Mouse (Mus musculus) intestine, embryonic 14.5 days (tissue): ENCODE data around the gene Nos1ap. TPM values are rescaled to one million over a fixed set of nuclear protein-coding genes. Genes with fewer than 3 reads are reported as not detected.

Source experiments
- ATAC-seq: fragments of 200-750 bp; cut with Nextera tagmentation; replicated peaks from 2 replicates; pipeline ENCODE4 v1.8.0; 2017; ENCODE audit warnings: low read depth, moderate number of reproducible peaks, moderate TSS enrichment, moderate library complexity; ENCODE audit not compliant: low FRiP score, low TSS enrichment
- DNase-seq: peaks from one replicate; pipeline ENCODE4 v3.0.0-alpha.2; 2018; ENCODE audit warnings: low spot score
- H3K27ac ChIP-seq: fragments of 300-500 bp; sonication (generic); 2 replicates; pipeline ENCODE4 v1.5.1; 2014; ENCODE audit warnings: low read depth, mild to moderate bottlenecking, control low read depth
- H3K27me3 ChIP-seq: fragments of 300-500 bp; sonication (generic); replicated peaks from 2 replicates; pipeline ENCODE4 v1.6.1; 2014; ENCODE audit warnings: low read length, control low read depth; ENCODE audit not compliant: control insufficient read depth, insufficient read depth
- H3K36me3 ChIP-seq: fragments of 300-500 bp; sonication (generic); 2 replicates; pipeline ENCODE4 v1.6.1; 2014; ENCODE audit warnings: low read length, control low read depth; ENCODE audit not compliant: control insufficient read depth, insufficient read depth
- H3K4me1 ChIP-seq: fragments of 300-500 bp; sonication (generic); replicated peaks from 2 replicates; pipeline ENCODE4 v1.6.1; 2014; ENCODE audit warnings: low read length, control low read depth, mixed read lengths; ENCODE audit not compliant: control insufficient read depth, insufficient read depth
- H3K4me2 ChIP-seq: fragments of 300-500 bp; sonication (generic); 2 replicates; pipeline ENCODE4 v1.6.1; 2014; ENCODE audit warnings: low read length
- H3K4me3 ChIP-seq: fragments of 300-500 bp; sonication (generic); 2 replicates; pipeline ENCODE4 v1.5.1; 2014; ENCODE audit warnings: low read depth, low read length, control low read depth, mixed read lengths
- H3K9ac ChIP-seq: fragments of 300-500 bp; sonication (generic); 2 replicates; pipeline ENCODE4 v1.6.1; 2014; ENCODE audit warnings: mild to moderate bottlenecking, low read length
- H3K9me3 ChIP-seq: fragments of 300-500 bp; sonication (generic); 2 replicates; pipeline ENCODE4 v1.6.1; 2016; ENCODE audit warnings: low read length, control low read depth; ENCODE audit not compliant: control insufficient read depth
- WGBS: fragments of 180-500 bp; shearing (Covaris S2); extraction: QIAGEN DNeasy Blood & Tissue Kit; methylation state at CpG from one replicate; pipeline ENCODE4 v1.1.7; 2014; 5-methylcytosine and 5-hydroxymethylcytosine counted together
- polyA plus RNA-seq: library from polyadenylated mRNA; unstranded; fragments of >200 nt; fragmentation: Nextera tagmentation; extraction: Ambion mirVana; gene quantifications from 2 replicates; pipeline ENCODE4 v1.2.1, GENCODE M21; 2014

The Nos1ap gene
- polyA plus RNA-seq, 1 experiment from 2014 or later, result 12.1 TPM

DNA sequence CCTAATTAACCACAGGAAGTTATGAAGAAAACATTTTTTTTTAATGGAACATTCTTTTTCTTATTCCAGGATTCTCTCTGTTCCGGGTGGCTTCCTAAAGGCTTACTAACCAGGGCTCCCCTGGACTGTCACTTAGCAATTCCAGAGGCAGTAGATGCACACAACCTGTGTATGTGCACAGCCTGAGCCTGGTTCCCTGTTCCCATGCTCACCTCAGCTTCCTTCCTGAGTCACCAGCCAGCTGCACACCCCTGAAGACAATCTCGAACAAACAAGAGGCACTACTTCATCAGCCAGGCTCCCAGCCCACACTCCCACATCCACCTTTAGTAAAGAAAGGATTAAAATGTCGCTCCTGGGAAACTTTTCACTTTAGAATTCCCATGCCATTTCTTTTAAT is 144.2 kb downstream of the Nos1ap start:
- Histone ChIP-seq H3K27me3 (no peaks in the 10 kb centered on the region), H3K4me2 (no peak overlapping the region), H3K27ac (no peak overlapping the region), H3K36me3 (no peaks in the 10 kb centered on the region), H3K4me3 (no peak overlapping the region), H3K4me1 (0 out of 2 replicates have a peak, but pooled peaks cover 9% of the 10 kb centered on the region), H3K9me3 (no peaks in the 10 kb centered on the region), H3K9ac (no peak overlapping the region)
- DNase-seq, result no peak
- ATAC-seq, result no peak
- 58% methylated on average over 3 of the region's 3 CpGs for WGBS

DNA sequence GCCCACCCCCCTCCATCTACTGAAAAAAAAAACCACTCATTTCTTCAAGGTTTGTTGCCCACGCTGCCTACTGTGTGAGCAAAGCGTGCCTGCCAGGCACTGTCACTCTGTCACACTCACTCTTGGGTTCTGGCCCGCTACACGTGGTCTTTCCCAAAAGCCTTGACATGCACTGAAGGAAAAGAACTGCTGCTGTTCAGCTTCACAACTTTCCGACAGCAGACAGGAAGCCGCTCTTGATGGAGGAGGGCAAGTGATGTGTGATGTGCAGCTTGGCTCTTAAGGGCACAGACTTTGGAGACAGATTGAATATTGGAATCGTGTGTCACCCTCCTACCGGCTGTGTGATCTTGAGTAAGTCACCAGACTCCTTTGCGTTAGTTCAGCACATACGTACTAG is 149.3 kb downstream of the Nos1ap start:
- no peak overlapping the region for H3K4me2 ChIP-seq
- WGBS, result 91% methylated on average over 10 of the region's 10 CpGs
- H3K27ac ChIP-seq, result no peak overlapping the region
- H3K9me3 ChIP-seq, result no peaks in the 10 kb centered on the region
- DNase-seq (no peak), ATAC-seq (no peak)
- H3K27me3 ChIP-seq, result no peaks in the 10 kb centered on the region
- H3K9ac ChIP-seq, result no peak overlapping the region
- 0 out of 2 replicates have a peak, but pooled peaks cover 1% of the 10 kb centered on the region for H3K4me1 ChIP-seq
- H3K4me3 ChIP-seq, result no peak overlapping the region
- H3K36me3 ChIP-seq, result no peaks in the 10 kb centered on the region

DNA sequence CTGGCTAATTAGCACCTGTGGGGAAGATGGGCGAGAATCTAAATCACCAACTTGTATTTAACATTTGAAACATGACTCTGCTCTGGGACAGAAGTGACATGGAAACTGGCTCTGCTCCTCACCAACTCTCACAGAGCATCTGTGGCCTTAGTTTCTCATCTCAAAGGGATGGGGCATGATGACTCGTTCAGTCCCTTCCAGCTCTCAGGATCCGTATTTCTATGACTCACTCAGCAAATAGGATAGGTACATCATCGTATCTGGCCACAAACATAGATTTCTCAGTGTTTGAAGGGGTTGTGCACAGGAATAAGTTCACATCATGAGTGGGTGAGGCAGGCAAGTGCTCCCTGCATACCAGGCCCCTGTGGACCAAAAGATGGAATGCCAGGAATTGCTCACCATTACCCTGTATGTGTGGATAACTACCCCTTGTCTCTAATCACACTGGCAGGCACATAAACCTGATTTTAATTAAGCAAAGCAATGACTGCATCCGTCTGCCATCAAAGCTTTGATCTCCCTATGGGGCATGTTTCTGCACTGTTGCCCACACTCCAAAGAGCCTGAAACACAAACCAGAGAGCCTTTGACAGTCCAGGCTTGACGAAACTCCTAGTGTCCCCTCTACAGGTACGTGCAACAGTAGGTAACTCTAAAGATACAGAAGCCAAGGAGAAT is 151.1 kb downstream of the Nos1ap start:
- Histone ChIP-seq H3K9me3 (no peaks in the 10 kb centered on the region), H3K4me1 (no peaks in the 10 kb centered on the region), H3K36me3 (no peaks in the 10 kb centered on the region), H3K9ac (no peak overlapping the region), H3K4me3 (no peak overlapping the region), H3K27me3 (no peaks in the 10 kb centered on the region), H3K27ac (no peak overlapping the region), H3K4me2 (no peak overlapping the region)
- no peak for ATAC-seq
- WGBS, result 71% methylated on average over 7 of the region's 7 CpGs
- no peak for DNase-seq

DNA sequence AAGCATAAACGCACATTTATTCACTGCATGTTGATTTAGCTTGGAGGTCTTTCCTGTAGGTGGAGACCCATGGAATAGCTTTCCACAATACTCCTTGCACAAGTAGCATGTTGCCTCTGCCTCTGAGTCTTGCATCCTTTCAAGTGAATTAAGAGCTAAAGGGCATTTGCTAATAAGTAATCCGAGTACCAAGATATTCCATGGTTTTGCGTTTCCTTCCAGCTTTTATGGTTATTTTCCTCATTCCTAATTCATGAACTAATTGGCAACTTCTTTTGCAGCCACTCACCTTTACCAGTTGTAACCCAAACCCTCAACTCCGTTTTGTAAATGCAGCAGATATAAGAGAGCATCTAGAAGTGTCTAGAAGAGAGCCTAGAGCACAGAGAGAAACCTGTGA is 155.5 kb downstream of the Nos1ap start:
- 81% methylated on average over 4 of the region's 4 CpGs for WGBS
- Histone ChIP-seq H3K9ac (no peak overlapping the region), H3K9me3 (no peaks in the 10 kb centered on the region), H3K4me3 (no peak overlapping the region), H3K27me3 (no peaks in the 10 kb centered on the region), H3K4me1 (no peaks in the 10 kb centered on the region; the same call in 1 of the 2 replicates), H3K27ac (no peak overlapping the region), H3K36me3 (no peaks in the 10 kb centered on the region), H3K4me2 (no peak overlapping the region)
- ATAC-seq, result no peak
- DNase-seq, result no peak

DNA sequence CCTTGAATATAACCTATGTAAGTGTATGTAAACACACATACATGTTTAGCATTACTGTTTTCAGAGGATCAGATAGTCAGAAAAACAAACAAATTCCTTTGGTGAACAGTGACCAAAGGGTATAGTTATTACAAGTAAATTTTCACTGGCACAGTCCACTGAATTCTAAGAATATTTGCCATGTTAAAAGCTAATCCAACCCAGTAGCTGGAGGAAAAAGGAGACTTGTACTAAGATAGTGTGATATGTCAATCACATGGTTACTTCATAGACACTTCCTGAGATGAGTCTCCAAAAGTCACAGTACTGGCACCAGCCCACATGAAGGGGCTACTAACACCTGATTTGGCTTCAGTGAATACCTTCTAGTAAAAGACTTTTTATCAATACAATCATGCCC is 156.0 kb downstream of the Nos1ap start:
- Histone ChIP-seq H3K27ac (no peak overlapping the region), H3K4me2 (no peak overlapping the region), H3K4me3 (no peak overlapping the region), H3K9me3 (no peaks in the 10 kb centered on the region), H3K9ac (no peak overlapping the region), H3K27me3 (no peaks in the 10 kb centered on the region), H3K36me3 (no peaks in the 10 kb centered on the region), H3K4me1 (no peaks in the 10 kb centered on the region; the same call in 1 of the 2 replicates)
- ATAC-seq, result no peak
- DNase-seq, result no peak

DNA sequence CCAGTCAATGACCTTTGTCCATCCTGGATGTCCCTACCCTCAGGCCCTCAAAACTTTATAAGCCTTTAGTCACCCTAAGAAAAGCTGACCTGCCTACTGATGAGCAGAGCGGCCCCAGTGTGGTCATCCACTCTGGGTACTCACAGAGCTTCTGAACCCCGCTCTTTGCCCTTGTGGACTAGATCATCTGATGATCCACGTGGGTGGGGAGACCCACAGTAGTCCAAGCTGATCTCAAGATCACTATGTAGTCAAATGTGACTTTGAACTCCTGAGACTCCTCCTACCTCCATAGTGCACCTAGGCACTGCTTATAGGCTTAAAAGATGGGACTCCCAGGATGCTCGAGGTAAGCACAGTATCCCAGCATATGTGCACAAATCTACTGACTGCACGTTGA is 157.4 kb downstream of the Nos1ap start:
- no peaks in the 10 kb centered on the region for H3K27me3 ChIP-seq
- no peaks in the 10 kb centered on the region for H3K36me3 ChIP-seq
- ATAC-seq, result no peak
- H3K9ac ChIP-seq, result no peak overlapping the region
- peaks cover 2% of the 10 kb centered on the region; the same call in 1 of the 2 replicates for H3K4me1 ChIP-seq
- H3K4me2 ChIP-seq, result no peak overlapping the region
- H3K27ac ChIP-seq, result no peak overlapping the region
- WGBS, result 78% methylated on average over 5 of the region's 5 CpGs
- no peaks in the 10 kb centered on the region for H3K9me3 ChIP-seq
- no peak for DNase-seq
- no peak overlapping the region for H3K4me3 ChIP-seq

GRCm38 (mm10) chr1:170431312-170431711 is 158.3 kb downstream of the Nos1ap start:
- no peak overlapping the region for H3K9ac ChIP-seq
- WGBS, result 64% methylated on average over 5 of the region's 5 CpGs
- H3K4me2 ChIP-seq, result no peak overlapping the region
- no peak overlapping the region for H3K4me3 ChIP-seq
- no peaks in the 10 kb centered on the region for H3K36me3 ChIP-seq
- no peaks in the 10 kb centered on the region for H3K27me3 ChIP-seq
- no peak for DNase-seq
- ATAC-seq, result no peak
- H3K9me3 ChIP-seq, result no peaks in the 10 kb centered on the region
- no peak overlapping the region for H3K27ac ChIP-seq
- peaks cover 2% of the 10 kb centered on the region; the same call in 1 of the 2 replicates for H3K4me1 ChIP-seq

GRCm38 (mm10) chr1:170430660-170431059 is 159.0 kb downstream of the Nos1ap start:
- Histone ChIP-seq H3K4me1 (peaks cover 2% of the 10 kb centered on the region; the same call in 1 of the 2 replicates), H3K9me3 (no peaks in the 10 kb centered on the region), H3K27ac (no peak overlapping the region), H3K9ac (no peak overlapping the region), H3K4me3 (no peak overlapping the region), H3K4me2 (no peak overlapping the region), H3K27me3 (no peaks in the 10 kb centered on the region), H3K36me3 (no peaks in the 10 kb centered on the region)
- WGBS, result 92% methylated on average over 7 of the region's 7 CpGs
- ATAC-seq (no peak), DNase-seq (no peak)

GRCm38 (mm10) chr1:170429656-170430055 is 160.0 kb downstream of the Nos1ap start:
- Histone ChIP-seq H3K27ac (no peak overlapping the region), H3K4me2 (no peak overlapping the region), H3K4me3 (no peak overlapping the region), H3K27me3 (no peaks in the 10 kb centered on the region), H3K36me3 (no peaks in the 10 kb centered on the region), H3K9me3 (no peaks in the 10 kb centered on the region), H3K4me1 (peaks cover 2% of the 10 kb centered on the region; the same call in 1 of the 2 replicates), H3K9ac (no peak overlapping the region)
- ATAC-seq (no peak), DNase-seq (no peak)
- WGBS, result 62% methylated on average over 6 of the region's 6 CpGs
